Mouse (Mus musculus) ES-CJ7 (cell line): Measurements from ENCODE around the gene Hsd3b7.
"Not testable (repeated sequence)": the region's sequence is repeated elsewhere in the genome, so short reads cannot be mapped to it uniquely, and the experiment has no call there.

Experiments used
- DNase-seq: peaks from one replicate; pipeline ENCODE4 v3.0.0; 2011; ENCODE audit warnings: low read depth, low spot score

The Hsd3b7 gene

GRCm38 (mm10) chr7:127815954-127816821 is 15.8 kb downstream of the Hsd3b7 start:
- peak; percentile 83 for DNase-seq

- DNase-seq: no peak
Measured at GRCm38 (mm10) chr7:127817053-127817452, 16.6 kb downstream of the Hsd3b7 start.

- DNase-seq: no peak
Measured at GRCm38 (mm10) chr7:127817776-127818175, 17.4 kb downstream of the Hsd3b7 start.

GRCm38 (mm10) chr7:127820836-127821509 is 20.6 kb downstream of the Hsd3b7 start:
- DNase-seq: no peak

- no peak for DNase-seq
Measured at GRCm38 (mm10) chr7:127822494-127822893, 22.1 kb downstream of the Hsd3b7 start.

- DNase-seq: no peak
Measured at GRCm38 (mm10) chr7:127823236-127824171, 23.1 kb downstream of the Hsd3b7 start.

GRCm38 (mm10) chr7:127824176-127824871 is 23.9 kb downstream of the Hsd3b7 start, which contains the start of the genes Stx4a and Stx1b:
Gene Stx4a (plus strand): TSS chr7:127824294.
Gene Stx1b (minus strand): TSS chr7:127824549.
- peak; percentile 34 for DNase-seq

- DNase-seq: no peak
Measured at GRCm38 (mm10) chr7:127835550-127835949, 35.1 kb downstream of the Hsd3b7 start.

GRCm38 (mm10) chr7:127837473-127837872 is 37.1 kb downstream of the Hsd3b7 start:
- DNase-seq: no peak

- DNase-seq: peak; percentile 30
Measured at GRCm38 (mm10) chr7:127837878-127838277, 37.5 kb downstream of the Hsd3b7 start.

GRCm38 (mm10) chr7:127840031-127840430 is 39.6 kb downstream of the Hsd3b7 start:
- not testable (repeated sequence) for DNase-seq

GRCm38 (mm10) chr7:127840886-127841285 is 40.5 kb downstream of the Hsd3b7 start:
- DNase-seq: peak; percentile 20

- peak; percentile 89 for DNase-seq
Measured at GRCm38 (mm10) chr7:127841340-127842000, 41.1 kb downstream of the Hsd3b7 start.

- DNase-seq: peak; percentile 83
Measured at GRCm38 (mm10) chr7:127842001-127842718, 41.8 kb downstream of the Hsd3b7 start.

- no peak for DNase-seq
Measured at GRCm38 (mm10) chr7:127849973-127850875, 49.8 kb downstream of the Hsd3b7 start.

- no peak for DNase-seq
Measured at GRCm38 (mm10) chr7:127850906-127851305, 50.5 kb downstream of the Hsd3b7 start.
